Mouse (Mus musculus) heart, embryonic 13.5 days (tissue): ENCODE measurements around the gene Insl3. TPM values are rescaled to one million over a fixed set of nuclear protein-coding genes. Genes with fewer than 3 reads are reported as not detected.
A peak's percentile ranks its signal among the peaks of the same experiment; 100 is the strongest.

Experiments used
- ATAC-seq: fragments of 200-750 bp; cut with Nextera tagmentation; 2 replicates; pipeline ENCODE4 v1.8.0; 2017; ENCODE audit warnings: moderate TSS enrichment; ENCODE audit not compliant: insufficient number of reproducible peaks, low FRiP score, low TSS enrichment; ENCODE audit errors: extremely low read depth
- H3K27ac ChIP-seq: fragments of 300-500 bp; sonication (generic); replicated peaks from 2 replicates; pipeline ENCODE4 v1.5.1; 2015; ENCODE audit warnings: moderate library complexity, mild to moderate bottlenecking, inconsistent platforms
- H3K27me3 ChIP-seq: fragments of 300-500 bp; sonication (generic); replicated peaks from 2 replicates; pipeline ENCODE4 v1.6.1; 2015; ENCODE audit warnings: mild to moderate bottlenecking, inconsistent platforms
- H3K36me3 ChIP-seq: fragments of 300-500 bp; sonication (generic); 2 replicates; pipeline ENCODE4 v1.6.1; 2015; ENCODE audit warnings: mild to moderate bottlenecking, inconsistent platforms
- H3K4me1 ChIP-seq: fragments of 300-500 bp; sonication (generic); 2 replicates; pipeline ENCODE4 v1.6.1; 2015; ENCODE audit warnings: inconsistent platforms
- H3K4me2 ChIP-seq: fragments of 300-500 bp; sonication (generic); 2 replicates; pipeline ENCODE4 v1.6.1; 2015; ENCODE audit warnings: inconsistent platforms, mild to moderate bottlenecking, moderate library complexity
- H3K4me3 ChIP-seq: fragments of 300-500 bp; sonication (generic); 2 replicates; pipeline ENCODE4 v1.5.1; 2015; ENCODE audit warnings: moderate library complexity, mild to moderate bottlenecking, inconsistent platforms
- H3K9ac ChIP-seq: fragments of 300-500 bp; sonication (generic); 2 replicates; pipeline ENCODE4 v1.6.1; 2015; ENCODE audit warnings: inconsistent platforms, mild to moderate bottlenecking, moderate library complexity
- H3K9me3 ChIP-seq: fragments of 300-500 bp; sonication (generic); 2 replicates; pipeline ENCODE4 v1.6.1; 2016; ENCODE audit warnings: inconsistent platforms
- WGBS: fragments of 180-500 bp; shearing (Covaris S2); methylation state at CpG from one replicate; pipeline ENCODE4 v1.1.7; 2015; ENCODE audit warnings: mixed read lengths; 5-methylcytosine and 5-hydroxymethylcytosine counted together
- polyA plus RNA-seq: library from polyadenylated mRNA; unstranded; fragments of >200 nt; fragmentation: Nextera tagmentation; extraction: Ambion mirVana; gene quantifications from 2 replicates; pipeline ENCODE4 v1.2.1, GENCODE M21; 2015

Gene Insl3
- 1.5 and 2.1 TPM in 2 replicates for polyA plus RNA-seq

- Histone ChIP-seq H3K4me1 (peaks cover 27% of the 10 kb centered on the region), H3K27ac (no peak within 1 kb of the TSS), H3K9me3 (no peaks in the 10 kb centered on the region), H3K9ac (no peak within 1 kb of the TSS), H3K27me3 (peaks cover 100% of the 10 kb centered on the region), H3K4me2 (no peak within 1 kb of the TSS), H3K4me3 (no peak within 1 kb of the TSS), H3K36me3 (no peaks in the 10 kb centered on the region)
- ATAC-seq, result no peak
- WGBS, result 10% methylated on average over 33 of the region's 33 CpGs
Observed at GRCm38 (mm10) chr8:71689028-71689427, at the start of gene Insl3. Insl3 (plus strand) TSS chr8:71689214.

GRCm38 (mm10) chr8:71639318-71639717 lies 49.7 kb upstream of the Insl3 start:
- no peak overlapping the region for H3K9ac ChIP-seq
- peaks cover 23% of the 10 kb centered on the region for H3K27me3 ChIP-seq
- WGBS, result 62% methylated on average over 4 of the region's 4 CpGs
- no peaks in the 10 kb centered on the region for H3K9me3 ChIP-seq
- H3K4me2 ChIP-seq, result no peak overlapping the region
- H3K36me3 ChIP-seq, result no peaks in the 10 kb centered on the region
- H3K4me1 ChIP-seq, result peaks cover 3% of the 10 kb centered on the region
- no peak for ATAC-seq
- no peak overlapping the region for H3K4me3 ChIP-seq
- H3K27ac ChIP-seq, result no peak overlapping the region

GRCm38 (mm10) chr8:71645510-71645909 lies 43.5 kb upstream of the Insl3 start:
- H3K36me3 ChIP-seq, result no peaks in the 10 kb centered on the region
- WGBS, result 71% methylated on average over 9 of the region's 9 CpGs
- no peak overlapping the region for H3K4me3 ChIP-seq
- no peak overlapping the region for H3K27ac ChIP-seq
- no peak for ATAC-seq
- no peak overlapping the region for H3K4me2 ChIP-seq
- H3K9ac ChIP-seq, result no peak overlapping the region
- no peaks in the 10 kb centered on the region for H3K4me1 ChIP-seq
- H3K9me3 ChIP-seq, result no peaks in the 10 kb centered on the region
- peaks cover 19% of the 10 kb centered on the region; the same call in 1 of the 2 replicates for H3K27me3 ChIP-seq

GRCm38 (mm10) chr8:71654600-71654999 lies 34.4 kb upstream of the Insl3 start:
- Histone ChIP-seq H3K36me3 (no peaks in the 10 kb centered on the region), H3K4me1 (peaks cover 5% of the 10 kb centered on the region), H3K9ac (no peak overlapping the region; the same call in 1 of the 2 replicates), H3K4me3 (peak overlapping the region; percentile 25), H3K9me3 (no peaks in the 10 kb centered on the region), H3K4me2 (peak overlapping the region; percentile 44), H3K27ac (no peak overlapping the region), H3K27me3 (peaks cover 94% of the 10 kb centered on the region)
- WGBS, result 2% methylated on average over 24 of the region's 24 CpGs
- no peak for ATAC-seq

- no peaks in the 10 kb centered on the region for H3K36me3 ChIP-seq
- peaks cover 98% of the 10 kb centered on the region for H3K27me3 ChIP-seq
- H3K9ac ChIP-seq, result no peak overlapping the region
- H3K4me3 ChIP-seq, result no peak overlapping the region
- H3K27ac ChIP-seq, result no peak overlapping the region
- no peak for ATAC-seq
- 24% methylated on average over 9 of the region's 9 CpGs for WGBS
- peaks cover 5% of the 10 kb centered on the region for H3K4me1 ChIP-seq
- H3K9me3 ChIP-seq, result no peaks in the 10 kb centered on the region
- H3K4me2 ChIP-seq, result no peak overlapping the region
Observed at GRCm38 (mm10) chr8:71657816-71658215, 31.2 kb upstream of the Insl3 start.

GRCm38 (mm10) chr8:71658515-71659049 lies 30.4 kb upstream of the Insl3 start:
- 26% methylated on average over 17 of the region's 17 CpGs for WGBS
- Histone ChIP-seq H3K4me1 (peaks cover 5% of the 10 kb centered on the region), H3K9ac (no peak overlapping the region), H3K27me3 (peaks cover 98% of the 10 kb centered on the region), H3K27ac (no peak overlapping the region), H3K9me3 (no peaks in the 10 kb centered on the region), H3K36me3 (no peaks in the 10 kb centered on the region), H3K4me3 (no peak overlapping the region), H3K4me2 (no peak overlapping the region)
- no peak for ATAC-seq

- peaks cover 97% of the 10 kb centered on the region for H3K27me3 ChIP-seq
- 56% methylated on average over 1 of the region's 1 CpGs for WGBS
Observed at GRCm38 (mm10) chr8:71659751-71660150, 29.3 kb upstream of the Insl3 start.

GRCm38 (mm10) chr8:71660325-71661120 lies 28.5 kb upstream of the Insl3 start:
- no peak overlapping the region for H3K4me3 ChIP-seq
- peaks cover 7% of the 10 kb centered on the region for H3K4me1 ChIP-seq
- no peak overlapping the region for H3K27ac ChIP-seq
- no peaks in the 10 kb centered on the region for H3K9me3 ChIP-seq
- 11% methylated on average over 36 of the region's 36 CpGs for WGBS
- no peak for ATAC-seq
- H3K36me3 ChIP-seq, result no peaks in the 10 kb centered on the region
- no peak overlapping the region for H3K9ac ChIP-seq
- H3K4me2 ChIP-seq, result no peak overlapping the region
- peaks cover 93% of the 10 kb centered on the region for H3K27me3 ChIP-seq

More at GRCm38 (mm10) chr8:71659751-71660150, 29.3 kb upstream of the Insl3 start:
- Histone ChIP-seq H3K27ac (no peak overlapping the region), H3K4me3 (no peak overlapping the region), H3K4me1 (peaks cover under 1% of the 10 kb centered on the region), H3K9me3 (no peaks in the 10 kb centered on the region), H3K9ac (no peak overlapping the region), H3K36me3 (no peaks in the 10 kb centered on the region), H3K4me2 (no peak overlapping the region)
- ATAC-seq, result no peak

- Histone ChIP-seq H3K4me1 (peaks cover 51% of the 10 kb centered on the region), H3K9me3 (no peaks in the 10 kb centered on the region), H3K4me2 (peak overlapping the region; percentile 65), H3K36me3 (no peaks in the 10 kb centered on the region), H3K9ac (peak overlapping the region; percentile 37; the same call in 1 of the 2 replicates), H3K27ac (0 out of 2 replicates have a peak overlapping the region, but pooled peaks have one; percentile 32), H3K4me3 (peak overlapping the region; percentile 39), H3K27me3 (peaks cover 56% of the 10 kb centered on the region)
- WGBS, result 5% methylated on average over 19 of the region's 22 CpGs
- peak; percentile 32; the same call in 1 of the 2 replicates for ATAC-seq
Observed at GRCm38 (mm10) chr8:71665331-71666130, 23.5 kb upstream of the Insl3 start.

GRCm38 (mm10) chr8:71666855-71667254 lies 22.2 kb upstream of the Insl3 start:
- Histone ChIP-seq H3K36me3 (no peaks in the 10 kb centered on the region), H3K27ac (no peak overlapping the region), H3K9me3 (no peaks in the 10 kb centered on the region), H3K4me3 (no peak overlapping the region), H3K9ac (no peak overlapping the region), H3K27me3 (peaks cover 45% of the 10 kb centered on the region), H3K4me2 (no peak overlapping the region), H3K4me1 (peaks cover 62% of the 10 kb centered on the region)
- WGBS, result 60% methylated on average over 1 of the region's 1 CpGs
- no peak for ATAC-seq

- 64% methylated on average over 5 of the region's 5 CpGs for WGBS
Observed at GRCm38 (mm10) chr8:71667256-71667655, 21.8 kb upstream of the Insl3 start.

More at GRCm38 (mm10) chr8:71667256-71667655, 21.8 kb upstream of the Insl3 start:
- peak overlapping the region; percentile 85 for H3K27ac ChIP-seq
- ATAC-seq, result no peak
- peaks cover 66% of the 10 kb centered on the region for H3K4me1 ChIP-seq
- H3K27me3 ChIP-seq, result peaks cover 41% of the 10 kb centered on the region
- peak overlapping the region; percentile 73 for H3K9ac ChIP-seq
- H3K4me2 ChIP-seq, result peak overlapping the region; percentile 68
- no peaks in the 10 kb centered on the region for H3K9me3 ChIP-seq
- no peaks in the 10 kb centered on the region for H3K36me3 ChIP-seq
- no peak overlapping the region for H3K4me3 ChIP-seq
